Mouse (Mus musculus) heart, adult 11 months (tissue): ENCODE measurements around the gene Olfr1228.

Experiments
- DNase-seq: peaks from one replicate; pipeline ENCODE4 v3.0.0; 2022

Gene Olfr1228

GRCm38 (mm10) chr2:89253962-89254361 is at the start of gene Olfr1228:
Gene Olfr1228 (minus strand): TSS chr2:89254062.
- peak; percentile 23 for DNase-seq

- DNase-seq = no peak
These were observed 43.3 kb upstream of the Olfr1228 start, which contains the start of gene Olfr1230 for GRCm38 (mm10) chr2:89297168-89297567. Gene Olfr1230 (minus strand): TSS chr2:89297268.

- no peak for DNase-seq
These were observed 34.1 kb upstream of the Olfr1228 start, which contains the start of gene Olfr1229 for GRCm38 (mm10) chr2:89287914-89288313. Gene Olfr1229 (minus strand): TSS chr2:89288014.

GRCm38 (mm10) chr2:89199948-89200347 is 53.9 kb downstream of the Olfr1228 start, which contains the start of gene Olfr1226:
Gene Olfr1226 (minus strand): TSS chr2:89200048.
- no peak for DNase-seq
